Mouse (Mus musculus): Measurements from ENCODE around the gene Igfals. TPM values are rescaled to one million over a fixed set of nuclear protein-coding genes. Genes with fewer than 3 reads are reported as not detected.

The Igfals gene
- total RNA-seq (2015) (not detected in 2 replicates), total RNA-seq (2017) (not detected in 2 replicates)

DNA sequence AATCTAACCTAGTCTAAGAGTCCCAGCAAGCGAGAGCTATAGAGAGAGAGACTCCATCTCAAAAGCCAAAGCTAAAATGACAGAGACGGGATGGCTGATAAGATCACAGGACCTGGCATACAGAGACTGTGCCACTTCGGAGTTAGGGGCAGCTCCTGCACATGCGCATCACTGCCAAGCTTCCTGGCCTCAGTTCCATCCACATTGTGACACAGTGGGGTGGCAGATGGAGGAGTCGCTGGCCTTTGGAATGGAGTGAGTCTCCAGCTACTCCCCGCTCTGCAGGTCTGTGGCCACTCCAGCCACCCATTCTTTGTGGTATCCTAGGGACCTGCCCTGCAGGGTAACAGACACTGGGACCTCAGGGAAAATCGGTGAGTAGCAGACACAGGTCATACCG lies at the start of gene Igfals:
TSS of gene Igfals (plus strand) at position 222 of the 400 bp plus-strand sequence.
- no peak for ATAC-seq (ENCODE audit: poor library complexity, severe bottlenecking)

GRCm38 (mm10) chr17:24817503-24817902 lies 48.3 kb upstream of the Igfals start:
- no peak for ATAC-seq (ENCODE audit: poor library complexity, severe bottlenecking)

DNA sequence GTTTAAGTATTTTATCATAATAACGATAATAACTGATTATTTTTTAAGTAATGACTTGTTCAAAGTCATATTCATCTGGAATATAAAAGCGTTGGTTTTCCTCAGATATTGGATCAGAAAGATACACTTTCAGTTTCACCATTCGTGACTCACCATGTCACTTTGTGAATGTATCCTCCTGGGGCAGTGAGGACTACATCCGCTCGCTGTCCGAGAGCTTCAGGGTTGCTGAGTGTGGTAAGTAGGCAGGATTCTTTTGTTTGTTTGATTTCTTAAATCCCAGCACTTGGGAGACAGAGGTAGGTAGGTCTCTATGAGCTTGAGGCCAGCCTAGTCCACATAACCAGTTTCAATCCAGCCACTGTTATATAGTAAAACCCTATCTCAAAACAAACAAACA lies 47.6 kb upstream of the Igfals start:
- ATAC-seq (ENCODE audit: poor library complexity, severe bottlenecking), result no peak

GRCm38 (mm10) chr17:24819469-24819868 lies 46.3 kb upstream of the Igfals start:
- ATAC-seq (ENCODE audit: poor library complexity, severe bottlenecking), result no peak

DNA sequence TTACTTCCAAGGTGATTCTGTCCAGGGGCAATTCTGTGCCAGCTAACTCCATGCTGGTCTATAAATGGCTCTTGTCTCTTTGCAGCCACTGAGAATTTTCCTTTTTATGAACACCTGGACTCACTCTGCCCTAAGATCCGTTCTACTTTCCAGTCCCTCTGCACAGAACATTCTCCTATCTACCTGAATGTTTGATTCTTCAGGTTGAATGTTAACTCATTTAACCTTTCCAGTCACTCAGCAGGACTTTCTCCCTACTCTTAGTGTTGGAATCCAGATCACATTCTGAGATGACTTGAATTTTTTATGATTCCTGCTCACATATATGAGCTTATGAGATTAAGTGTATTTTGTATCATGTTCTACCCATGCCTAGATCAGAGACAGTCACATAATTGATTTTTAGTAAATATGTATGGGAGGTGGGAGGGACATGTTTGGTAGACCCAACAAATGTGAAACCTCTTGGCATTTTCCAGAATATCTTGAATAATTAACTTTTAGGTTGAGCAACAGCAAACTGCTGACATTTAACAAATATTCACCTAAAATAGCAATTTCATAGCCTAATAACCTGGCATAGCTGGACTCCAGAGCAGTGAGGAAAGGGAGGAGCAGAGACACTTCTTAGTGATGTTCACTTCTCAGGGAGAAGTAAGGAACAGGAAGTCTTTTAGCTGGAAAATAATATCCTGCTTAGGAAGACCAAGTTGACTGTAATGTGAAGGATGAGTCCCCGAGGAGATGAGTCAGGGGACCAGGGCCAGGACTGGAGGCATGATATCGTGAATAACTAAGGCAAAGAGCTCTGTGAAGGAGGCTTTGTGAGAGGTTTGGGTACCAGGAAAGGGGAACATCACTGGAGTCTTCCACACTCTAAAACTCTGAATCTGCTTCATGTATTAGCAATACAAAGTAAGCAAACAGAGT lies 44.2 kb upstream of the Igfals start:
- no peak for ATAC-seq (ENCODE audit: poor library complexity, severe bottlenecking)

GRCm38 (mm10) chr17:24839842-24840241 lies 26.0 kb upstream of the Igfals start, which contains the start of gene Hagh:
Hagh (plus strand) TSS chr17:24840143.
- ATAC-seq (ENCODE audit: poor library complexity, severe bottlenecking), result no peak

DNA sequence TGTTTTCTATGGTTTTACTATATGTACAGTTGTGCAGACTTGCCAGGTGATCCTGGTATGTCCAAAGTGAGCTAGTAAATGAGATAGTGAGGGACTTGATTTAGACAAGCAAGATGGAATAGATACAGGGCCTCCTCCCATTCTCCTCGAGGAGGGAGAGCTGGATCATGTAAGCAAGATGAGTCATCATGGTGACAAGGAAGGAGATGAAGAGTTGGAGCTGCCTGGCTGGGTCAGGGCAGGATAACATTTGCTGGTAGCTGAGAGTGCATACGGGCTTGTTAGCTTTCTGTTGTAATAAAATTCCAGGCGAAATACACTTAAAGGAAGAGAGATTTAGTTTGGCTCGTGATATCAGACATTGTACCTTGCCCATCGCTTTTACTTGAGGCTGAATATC lies 25.5 kb upstream of the Igfals start:
- ATAC-seq (ENCODE audit: poor library complexity, severe bottlenecking), result no peak

DNA sequence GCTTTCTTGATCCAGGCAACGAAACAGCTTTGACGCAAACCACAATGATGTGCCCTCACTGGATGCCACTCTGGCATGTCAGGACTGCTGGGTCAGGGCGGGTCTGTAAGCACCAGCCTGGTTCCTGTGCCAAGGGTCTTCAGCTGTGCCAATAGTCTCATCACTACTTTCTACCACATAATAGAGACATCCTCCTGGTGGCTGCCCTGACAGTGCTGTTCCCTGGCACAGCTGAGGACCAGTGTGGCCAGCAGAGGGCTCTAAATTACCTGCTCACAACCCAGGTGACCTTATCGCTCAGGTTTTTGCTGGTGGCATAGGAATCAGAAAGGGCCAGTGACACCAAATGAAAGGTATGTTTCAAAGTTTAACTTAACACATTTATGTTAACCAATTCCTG lies 24.7 kb upstream of the Igfals start:
- ATAC-seq (ENCODE audit: poor library complexity, severe bottlenecking), result no peak

GRCm38 (mm10) chr17:24842631-24843030 lies 23.2 kb upstream of the Igfals start:
- no peak for ATAC-seq (ENCODE audit: poor library complexity, severe bottlenecking)

DNA sequence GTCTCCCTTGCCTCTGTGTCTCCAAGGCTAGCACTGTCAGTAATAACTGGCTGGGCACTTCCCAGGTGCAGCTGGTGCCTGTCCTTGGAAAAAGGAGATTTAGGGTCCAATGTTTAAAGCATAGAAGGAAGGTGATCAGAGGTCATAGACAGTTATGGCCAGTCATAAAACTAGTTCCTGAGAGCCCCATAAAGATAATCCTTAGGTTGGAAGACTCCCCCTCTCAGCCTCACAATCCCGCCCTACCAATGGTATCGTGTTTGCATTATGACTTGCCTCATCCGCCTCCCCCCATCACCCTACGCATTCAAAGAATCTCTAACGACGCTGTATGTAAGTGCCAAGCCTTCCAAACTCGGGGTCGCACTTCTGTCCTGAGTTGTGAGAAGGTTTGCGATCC lies 21.3 kb upstream of the Igfals start:
- ATAC-seq (ENCODE audit: poor library complexity, severe bottlenecking), result no peak

- no peak for ATAC-seq (ENCODE audit: poor library complexity, severe bottlenecking)
Measured at GRCm38 (mm10) chr17:24847386-24847785, 18.4 kb upstream of the Igfals start.

GRCm38 (mm10) chr17:24848600-24849031 lies 17.2 kb upstream of the Igfals start:
- no peak for ATAC-seq (ENCODE audit: poor library complexity, severe bottlenecking)

- ATAC-seq (ENCODE audit: poor library complexity, severe bottlenecking), result no peak; the same call in 1 of the 2 replicates
Measured at GRCm38 (mm10) chr17:24849733-24850064, 16.1 kb upstream of the Igfals start.

GRCm38 (mm10) chr17:24850065-24850772 lies 15.6 kb upstream of the Igfals start, which contains the start of gene Fahd1:
Fahd1 (minus strand) TSS chr17:24850364.
- peak; percentile 93 for ATAC-seq (ENCODE audit: poor library complexity, severe bottlenecking)

GRCm38 (mm10) chr17:24850773-24851127 lies 15.0 kb upstream of the Igfals start:
- no peak for ATAC-seq (ENCODE audit: poor library complexity, severe bottlenecking)

DNA sequence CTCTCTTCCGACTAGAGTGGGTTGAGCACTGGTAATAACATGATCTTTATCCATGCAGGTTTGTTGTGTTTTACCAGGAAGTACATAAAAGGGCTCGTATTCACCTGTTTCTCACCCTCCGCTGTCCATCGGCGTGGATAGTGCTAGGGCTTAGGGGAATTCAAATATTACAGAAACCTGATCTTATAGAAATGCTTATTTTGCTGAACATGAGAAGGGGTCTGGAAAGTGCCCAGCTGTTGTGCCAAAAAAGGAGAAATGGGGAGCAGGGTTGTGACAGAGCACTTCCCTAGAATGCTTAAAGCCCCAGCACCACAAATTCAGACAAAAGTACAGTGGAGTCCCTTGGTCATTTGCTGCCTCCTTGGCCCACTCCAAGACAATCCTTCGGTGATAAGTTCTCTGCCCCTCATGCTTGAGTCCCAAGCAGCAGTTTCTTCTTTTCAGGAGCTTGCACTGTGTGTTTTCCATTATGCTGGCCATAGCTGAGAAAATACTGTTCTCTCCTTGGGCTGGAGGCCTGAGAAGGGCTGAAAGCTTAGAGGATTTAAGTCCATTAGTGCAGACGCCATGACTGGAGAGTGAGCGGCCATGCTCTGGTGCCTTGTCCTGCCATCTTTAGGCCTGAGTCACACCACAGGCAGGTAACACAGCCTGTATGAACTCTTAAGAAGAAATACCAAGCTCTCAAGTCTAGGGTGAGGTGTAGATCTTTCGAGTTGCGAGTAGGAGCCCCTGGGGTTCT lies 14.2 kb upstream of the Igfals start:
- no peak for ATAC-seq (ENCODE audit: poor library complexity, severe bottlenecking)

DNA sequence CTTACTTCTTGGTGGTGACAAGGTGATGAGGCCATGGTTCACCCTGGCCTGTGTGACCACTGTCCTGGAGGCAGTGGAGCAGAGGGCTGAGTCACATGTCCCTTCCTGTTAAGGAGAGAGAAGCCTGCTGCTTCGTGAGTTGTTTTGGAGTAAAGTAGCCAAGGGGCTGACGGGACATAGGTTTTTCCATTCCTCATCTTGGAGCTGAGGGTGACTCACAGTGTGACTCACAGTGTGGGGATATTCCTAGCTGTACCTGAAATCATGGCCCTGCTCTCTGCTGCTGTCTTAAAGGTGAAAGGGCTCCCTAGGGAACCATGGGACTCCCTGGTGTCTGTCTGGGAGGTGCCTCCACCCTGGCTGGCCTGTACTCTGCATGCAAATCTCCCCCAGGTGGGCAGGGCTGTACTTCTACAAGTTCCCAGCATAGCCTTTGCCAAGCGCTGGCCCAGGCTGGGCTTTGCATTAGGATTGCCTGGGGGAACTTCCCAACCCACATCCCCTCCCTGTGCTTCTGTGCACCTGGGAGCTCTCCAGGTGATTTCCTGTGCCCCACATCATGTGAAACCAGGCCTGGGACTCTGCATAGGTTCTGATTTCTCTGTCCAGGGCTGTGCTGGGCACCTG lies 9.8 kb upstream of the Igfals start:
- no peak for ATAC-seq (ENCODE audit: poor library complexity, severe bottlenecking)

DNA sequence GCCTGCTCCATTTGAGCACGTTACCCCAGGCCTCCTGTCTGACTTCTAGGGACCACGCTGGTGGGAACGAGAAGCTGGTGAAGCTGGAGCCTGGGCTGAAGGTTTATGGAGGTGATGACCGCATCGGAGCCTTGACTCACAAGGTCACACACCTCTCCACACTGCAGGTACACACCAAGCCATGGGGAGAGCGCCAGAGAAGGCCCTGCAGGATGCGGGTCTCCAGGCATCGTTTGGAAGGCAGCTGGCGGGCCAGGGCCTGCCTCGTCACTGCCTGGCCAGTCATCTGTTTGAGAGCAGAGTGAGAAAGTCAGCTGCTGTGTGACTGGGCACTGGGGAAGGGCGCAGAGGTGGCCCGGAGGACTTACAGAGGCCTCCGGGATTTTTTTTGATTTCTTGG lies 9.2 kb upstream of the Igfals start:
- ATAC-seq (ENCODE audit: poor library complexity, severe bottlenecking), result no peak

DNA sequence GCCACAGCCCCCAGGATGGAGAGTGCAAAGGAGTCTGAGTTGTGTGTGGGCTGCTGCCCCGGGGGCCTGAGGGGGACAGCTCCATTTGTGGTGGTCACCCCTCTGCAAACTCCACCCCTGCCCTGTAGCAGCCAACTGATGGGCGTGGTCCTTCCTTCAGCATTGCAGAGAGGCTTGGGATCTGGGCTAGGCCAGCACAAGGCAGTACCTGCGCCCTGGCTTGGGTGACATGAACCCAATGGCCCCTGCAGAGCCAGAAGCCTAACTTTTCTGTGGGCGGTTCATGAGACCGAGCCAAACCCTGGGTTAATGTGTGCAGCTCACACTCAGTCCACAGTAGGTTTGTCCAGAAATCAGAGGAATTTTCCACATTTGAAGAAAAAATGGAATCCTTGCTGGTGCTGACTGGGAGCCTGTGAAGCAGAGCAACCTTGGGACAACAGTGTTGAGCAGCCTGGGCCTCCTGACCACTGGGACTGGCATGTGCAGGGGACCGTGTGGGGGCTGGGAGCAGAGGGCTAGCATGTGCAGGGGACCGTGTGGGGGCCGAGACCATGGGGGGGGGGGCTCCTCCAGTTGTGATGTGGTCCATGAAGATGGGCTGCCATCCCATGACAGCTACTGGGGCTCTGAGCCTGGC lies 7.8 kb upstream of the Igfals start:
- ATAC-seq (ENCODE audit: poor library complexity, severe bottlenecking), result no peak

DNA sequence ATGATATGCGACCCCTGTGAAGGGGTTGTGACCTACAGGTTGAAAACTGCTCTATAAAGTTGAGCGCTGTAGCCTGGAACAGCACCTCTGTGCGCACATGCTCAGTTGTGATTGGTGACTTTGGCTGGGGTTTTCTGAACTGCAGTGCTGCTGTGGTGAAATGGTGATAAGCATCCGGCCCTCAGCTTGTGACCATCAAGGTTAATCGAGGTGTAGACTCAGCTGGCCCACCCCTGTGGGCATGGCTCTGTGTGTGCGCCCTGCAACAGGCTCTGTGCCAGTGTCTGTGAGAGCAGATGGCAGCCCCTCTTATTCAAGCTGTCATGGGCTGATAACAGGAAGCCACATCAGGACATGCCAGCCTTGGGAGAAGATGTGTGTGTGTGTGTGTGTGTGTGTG lies 6.8 kb upstream of the Igfals start:
- peak; percentile 56 for ATAC-seq (ENCODE audit: poor library complexity, severe bottlenecking)
